Mouse (Mus musculus): ENCODE results near the gene Sumo2.

GRCm38 (mm10) chr11:115555717-115556116 lies 19.6 kb upstream of the Sumo2 start:
- TF ChIP-seq CTCF (conservative IDR thresholded peaks at IDR 0.05; ENCODE audit: insufficient read depth, insufficient read length, low read depth, low read length): no peak
- TF ChIP-seq POLR2A (IDR thresholded peaks at IDR 0.05; ENCODE audit: low read depth, low read length): no peak
